Mouse (Mus musculus) embryonic stem cell, embryonic (primary cell): Measurements from ENCODE around the gene Gapdh.

Source experiments
- CTCF ChIA-PET, 4 experiments: fragments of 300-600 bp in 2 of 4; fragments of 350-600 bp in 2 of 4; sonication (Branson Sonifier 250); formaldehyde crosslinking; loops; one replicate each; lab custom pipeline; 2022; ENCODE audit warnings: inconsistent platforms in 2 of 4; lab: Charles Lee
- POLR2A ChIA-PET, 4 experiments: fragments of 300-600 bp in 2 of 4; fragments of 350-600 bp in 2 of 4; sonication (Branson Sonifier 250); formaldehyde crosslinking; loops; one replicate each; lab custom pipeline; 2022; ENCODE audit warnings: antibody characterized with exemption in 4 of 4, inconsistent platforms in 1 of 4; lab: Charles Lee

The Gapdh gene

DNA sequence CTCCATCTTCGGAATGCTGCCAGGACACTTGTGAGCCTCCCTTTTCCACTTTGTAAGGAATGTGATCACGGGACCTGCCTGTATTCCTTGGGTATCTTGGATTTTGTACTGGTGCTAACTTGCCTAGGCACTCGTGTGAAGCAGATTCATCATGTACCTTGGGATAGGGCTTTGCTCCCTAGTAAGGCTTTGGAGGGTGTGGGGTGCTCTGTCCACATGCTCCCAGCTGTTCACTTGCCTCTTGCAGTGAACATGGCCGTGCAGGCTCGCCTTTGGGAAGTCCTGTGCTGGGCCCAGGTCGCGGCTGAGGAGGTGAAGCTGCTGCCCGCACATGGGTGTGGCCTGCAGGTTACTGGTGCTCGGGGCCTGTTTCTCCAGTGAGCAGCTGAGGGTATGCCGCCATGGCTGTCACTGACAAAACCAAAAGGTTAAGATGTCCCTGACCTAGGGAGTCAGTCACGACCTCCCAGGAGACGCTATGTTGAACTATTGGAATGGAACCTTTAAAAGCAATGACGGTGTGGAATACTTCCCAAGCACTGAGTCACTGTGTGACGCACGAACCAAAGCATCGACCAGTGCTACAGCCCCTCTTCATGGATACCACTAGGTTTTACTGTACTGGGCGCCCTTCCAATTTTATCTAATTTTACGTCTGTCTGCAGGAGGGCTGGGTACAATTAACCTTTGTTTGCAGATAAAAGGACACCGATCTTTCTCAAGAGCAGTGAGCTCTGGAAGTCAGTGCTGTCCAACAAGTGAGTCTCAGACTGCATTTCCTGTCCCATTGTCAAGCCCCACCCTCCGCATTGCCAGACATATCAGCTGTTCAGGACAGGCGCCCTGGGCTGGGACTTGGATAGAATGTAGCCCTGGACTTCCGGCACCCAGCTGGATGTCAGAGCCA lies 5.2 kb downstream of the Gapdh start:
- ChIA-PET CTCF (interaction anchor here in 3 of 4 experiments (0.6 to 2.0 kb wide), 19 partner anchors 9 to 321 kb away, joined by 3 to 15 read pairs (median 4); partner anchors contain the start of genes Mrpl51 (in 3 of the 3), Ncapd2 (in 3 of the 3) and Gnb3 (in 1 of the 3)), POLR2A (interaction anchor here (0.5 to 21.4 kb wide), 136 partner anchors 4 to 476 kb away, joined by 3 to 499 read pairs (median 4); partner anchors contain the start of genes Mrpl51 (in 4 of the 4), Ncapd2 (in 4 of the 4), Iffo1 (in 3 of the 4) and Vamp1 (in 3 of the 4))

DNA sequence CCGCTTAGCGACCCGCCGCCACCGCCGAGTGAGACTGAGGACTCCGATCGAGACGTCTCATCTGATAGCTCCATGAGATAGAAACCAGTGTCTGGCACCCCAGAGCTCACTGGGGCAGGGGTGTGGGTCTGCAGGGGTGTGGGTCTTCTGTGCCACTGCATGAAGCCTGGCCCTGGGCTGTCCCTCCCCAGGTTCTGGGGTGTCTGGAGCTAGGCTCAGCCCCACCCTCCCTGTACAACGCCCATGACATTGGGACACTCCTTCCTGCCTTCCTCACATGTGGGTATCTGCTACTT lies 5.8 kb downstream of the Gapdh start:
- ChIA-PET POLR2A (interaction anchor here (0.7 to 21.4 kb wide), 77 partner anchors 3 to 448 kb away, joined by 3 to 499 read pairs (median 6); partner anchors contain the start of genes Iffo1 (in 3 of the 4), Mrpl51 (in 3 of the 4), Ncapd2 (in 3 of the 4) and Vamp1 (in 3 of the 4)), CTCF (interaction anchor here in 3 of 4 experiments (0.5 to 1.6 kb wide), 6 partner anchors 10 to 1365 kb away, joined by 3 to 6 read pairs (median 4); partner anchors contain the start of genes Mrpl51 (in 1 of the 3) and Ncapd2 (in 1 of the 3))

DNA sequence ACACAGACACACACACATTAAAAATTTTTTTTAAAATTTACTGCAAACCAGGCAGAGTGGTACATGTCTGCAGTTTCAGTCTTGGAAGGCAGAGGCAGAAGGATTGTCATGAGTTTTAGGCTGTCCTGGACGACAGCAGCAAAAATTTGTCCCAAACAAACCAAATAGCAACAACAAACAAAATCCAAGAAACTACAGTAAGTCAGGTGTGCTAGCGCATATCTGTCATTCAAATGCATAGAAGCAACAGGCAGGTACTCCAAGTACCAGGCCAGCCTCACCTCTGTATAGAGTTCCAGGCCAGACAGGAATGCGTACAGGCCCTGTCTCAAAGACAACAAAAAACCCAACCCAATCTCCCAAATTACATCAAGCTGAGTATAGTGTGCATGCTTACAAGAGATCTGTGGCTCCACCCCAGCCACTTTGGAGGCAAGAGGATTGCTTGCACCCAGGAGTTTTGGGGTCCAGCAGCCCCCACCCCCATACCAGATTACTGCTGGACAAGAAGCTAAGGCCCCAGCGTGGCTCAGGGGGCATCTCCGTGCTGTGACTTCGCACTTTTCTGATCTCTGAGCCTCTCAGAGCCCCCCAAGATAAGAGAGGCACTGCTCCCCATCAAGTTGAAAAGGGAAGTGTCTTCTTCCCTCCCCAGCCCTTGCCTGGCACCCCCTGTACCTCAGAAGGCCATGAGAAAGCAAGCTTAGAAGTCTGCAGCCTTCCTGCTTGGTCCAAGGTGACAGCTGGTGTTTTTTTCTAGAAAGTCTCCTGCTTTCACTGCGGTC lies 6.3 kb downstream of the Gapdh start:
- POLR2A ChIA-PET, result interaction anchor here (0.6 to 21.4 kb wide), 65 partner anchors 3 to 448 kb away, joined by 3 to 499 read pairs (median 7); partner anchors contain the start of genes Iffo1 (in 3 of the 4), Mrpl51 (in 3 of the 4), Ncapd2 (in 3 of the 4) and Nop2 (in 2 of the 4)
- CTCF ChIA-PET, result interaction anchor here in 3 of 4 experiments (0.5 to 1.6 kb wide), 7 partner anchors 10 to 1366 kb away, joined by 3 to 6 read pairs (median 4); partner anchors contain the start of genes Mrpl51 (in 1 of the 3) and Ncapd2 (in 1 of the 3)

DNA sequence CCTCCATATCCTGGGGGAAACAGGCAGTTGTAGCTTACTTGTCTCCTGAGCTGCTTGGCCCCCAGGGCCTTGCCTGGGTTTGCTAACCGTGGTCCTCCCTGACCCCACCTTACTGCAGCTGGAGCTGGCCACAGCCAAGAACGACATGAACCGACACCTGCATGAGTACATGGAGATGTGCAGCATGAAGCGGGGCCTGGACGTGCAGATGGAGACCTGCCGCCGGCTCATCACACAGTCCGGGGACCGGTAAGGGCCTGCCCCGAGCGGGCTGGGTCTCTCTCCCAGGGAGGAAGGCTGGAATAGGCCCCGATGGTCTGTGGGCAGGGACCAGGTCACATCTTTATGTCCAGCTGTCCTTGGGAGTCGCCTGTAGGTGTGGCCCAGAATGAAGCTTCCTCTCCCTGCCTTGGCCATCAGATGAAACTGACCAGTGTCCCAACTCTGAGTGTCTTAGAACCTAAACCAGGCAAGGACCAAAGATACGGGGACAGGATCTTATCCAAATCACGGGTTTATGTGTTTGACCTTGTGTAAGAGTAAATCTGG lies 7.2 kb downstream of the Gapdh start:
- ChIA-PET POLR2A (interaction anchor here in 3 of 4 experiments (0.6 to 21.4 kb wide), 24 partner anchors 7 to 442 kb away, joined by 3 to 499 read pairs (median 27); partner anchors contain the start of genes Iffo1 (in 3 of the 3), Mrpl51 (in 2 of the 3), Ncapd2 (in 2 of the 3) and Nop2 (in 2 of the 3)), CTCF (interaction anchor here in 2 of 4 experiments (0.9 to 1.6 kb wide), 2 partner anchors 22 to 46 kb away, joined by 3 read pairs; no protein-coding TSS in a partner anchor)

DNA sequence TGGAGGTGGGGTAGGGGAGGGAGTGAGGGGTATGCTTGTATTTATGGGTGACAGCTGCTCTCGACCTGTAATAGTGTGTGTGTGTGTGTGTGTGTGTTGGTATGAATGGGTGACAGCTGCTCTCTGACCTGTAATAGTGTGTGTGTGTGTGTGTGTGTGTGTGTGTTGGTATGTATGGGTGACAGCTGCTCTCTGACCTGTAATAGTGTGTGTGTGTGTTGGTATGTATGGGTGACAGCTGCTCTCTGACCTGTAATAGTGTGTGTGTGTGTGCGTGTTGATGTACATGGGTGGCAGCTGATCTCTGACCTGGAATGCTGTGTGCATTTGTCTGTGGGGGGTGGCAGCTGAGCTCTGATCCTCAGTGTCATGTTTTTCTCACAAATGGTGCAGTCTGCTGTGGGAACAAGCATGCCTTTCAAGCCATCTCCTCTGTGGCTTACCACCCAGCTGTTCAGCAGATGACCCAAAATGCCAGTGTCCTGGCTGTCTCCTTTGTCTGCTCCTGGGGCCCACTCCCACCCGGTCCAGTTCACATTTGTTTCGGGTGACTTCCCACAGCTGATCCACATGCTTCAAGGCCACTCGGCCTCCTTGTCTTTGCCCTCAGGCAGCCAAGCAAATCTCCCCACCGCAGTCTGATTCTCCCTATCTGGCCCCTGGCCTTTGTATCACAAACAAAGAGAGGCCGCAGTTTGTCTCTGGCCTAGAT lies 9.2 kb downstream of the Gapdh start:
- ChIA-PET CTCF (interaction anchor here in 1 of 4 experiments (0.6 kb wide), 1 partner anchor 20 kb away, joined by 3 read pairs; no protein-coding TSS in a partner anchor), POLR2A (interaction anchor here in 3 of 4 experiments (0.6 to 21.4 kb wide), 18 partner anchors 7 to 248 kb away, joined by 3 to 499 read pairs (median 8); partner anchors contain the start of genes Gapdh (in 2 of the 3), Iffo1 (in 2 of the 3), Mrpl51 (in 1 of the 3) and Ncapd2 (in 1 of the 3))

DNA sequence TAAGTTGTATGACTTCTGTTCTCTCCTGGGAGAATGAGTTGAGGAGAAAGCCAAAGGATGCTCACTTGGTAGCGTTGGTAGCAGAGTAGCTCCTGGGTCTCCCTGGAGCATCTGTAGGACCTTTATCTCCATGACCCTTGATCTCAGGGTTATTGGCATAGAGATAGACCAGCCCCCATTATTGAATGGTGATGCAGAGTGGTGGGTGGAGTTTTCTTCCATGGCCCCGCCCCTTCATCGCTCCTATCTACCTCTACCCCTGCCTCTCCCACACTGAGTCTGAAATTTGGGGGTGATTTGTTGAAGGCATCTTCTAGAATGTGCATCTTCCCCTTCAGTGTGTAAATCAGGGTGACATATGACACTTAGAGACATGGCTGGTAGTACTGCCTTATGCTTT lies 9.8 kb downstream of the Gapdh start:
- CTCF ChIA-PET, result no interaction called here
- POLR2A ChIA-PET, result interaction anchor here in 3 of 4 experiments (0.6 to 21.4 kb wide), 19 partner anchors 8 to 247 kb away, joined by 3 to 499 read pairs (median 8); partner anchors contain the start of genes Gapdh (in 2 of the 3), Iffo1 (in 2 of the 3), Mrpl51 (in 1 of the 3) and Ncapd2 (in 1 of the 3)

DNA sequence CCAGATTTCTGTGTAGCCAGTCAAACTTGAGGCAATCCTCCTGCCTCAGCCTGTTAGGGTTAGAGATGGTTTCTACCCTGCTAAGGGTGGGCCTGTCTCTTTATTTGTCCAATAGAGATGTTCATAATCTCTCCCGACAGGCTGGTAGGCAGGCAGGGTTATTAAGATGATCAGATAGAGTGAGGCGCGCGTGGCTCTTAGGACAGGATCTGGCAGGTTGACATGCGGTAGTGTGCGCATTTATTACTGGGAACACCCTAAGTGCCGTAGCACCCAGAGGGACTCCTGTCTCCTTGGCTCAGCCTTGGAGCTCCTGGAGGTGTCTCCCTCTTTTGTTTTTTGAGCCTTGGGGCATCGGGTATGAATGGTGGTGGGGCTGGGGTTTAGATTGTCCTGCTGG lies 11.0 kb downstream of the Gapdh start:
- ChIA-PET CTCF (interaction anchor here in 2 of 4 experiments (1.2 to 1.5 kb wide), 4 partner anchors 18 to 118 kb away, joined by 3 to 5 read pairs (median 4); no protein-coding TSS in a partner anchor), POLR2A (interaction anchor here (0.6 to 21.4 kb wide), 24 partner anchors 8 to 252 kb away, joined by 3 to 499 read pairs (median 4); partner anchors contain the start of genes Gapdh (in 2 of the 4), Iffo1 (in 2 of the 4), Mrpl51 (in 1 of the 4) and Ncapd2 (in 1 of the 4))

DNA sequence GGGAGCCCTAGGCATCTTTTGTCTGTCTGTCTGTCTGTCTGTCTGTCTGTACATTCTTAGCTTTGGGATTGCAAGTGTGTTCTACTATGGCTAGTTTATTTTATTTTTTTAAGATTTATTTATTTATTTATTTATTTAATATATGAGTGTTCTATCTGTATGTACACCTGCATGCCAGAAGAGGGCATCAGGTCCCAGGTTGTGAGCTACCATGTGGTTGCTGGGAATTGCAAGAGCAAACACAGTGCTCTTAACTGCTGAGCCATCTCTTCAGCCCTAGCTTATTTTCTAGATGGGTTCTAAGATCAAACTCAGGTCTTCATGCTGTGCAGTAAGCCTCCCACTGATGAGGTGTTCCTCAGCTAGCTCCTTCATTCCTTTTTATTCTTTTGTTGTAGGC lies 11.7 kb downstream of the Gapdh start:
- POLR2A ChIA-PET, result interaction anchor here (0.6 to 21.4 kb wide), 34 partner anchors 9 to 413 kb away, joined by 3 to 499 read pairs (median 4); partner anchors contain the start of genes Gapdh (in 2 of the 4), Grcc10 (in 1 of the 4), Iffo1 (in 1 of the 4) and Mrpl51 (in 1 of the 4)
- CTCF ChIA-PET, result interaction anchor here (0.5 to 1.6 kb wide), 18 partner anchors 9 to 124 kb away, joined by 3 to 11 read pairs (median 4); partner anchors contain the start of gene Iffo1 (in 1 of the 4)

DNA sequence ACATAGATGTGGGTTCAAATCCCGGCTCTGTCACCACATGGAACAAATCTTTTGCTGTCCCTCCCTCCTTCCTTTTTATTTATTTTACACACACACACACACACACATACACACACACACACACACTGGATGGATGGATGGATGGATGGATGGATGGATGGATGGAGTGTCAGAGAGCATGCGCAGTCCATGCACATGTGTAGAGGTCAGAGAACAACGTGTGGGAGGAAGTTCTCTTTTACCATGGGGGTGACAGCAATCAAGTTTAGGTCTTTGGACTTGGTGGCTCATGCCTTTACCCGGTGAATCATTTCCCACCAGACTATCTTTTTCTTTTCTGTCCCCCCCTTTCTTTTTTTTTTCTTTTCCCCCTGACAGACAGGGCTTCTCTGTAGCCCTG lies 12.6 kb downstream of the Gapdh start:
- CTCF ChIA-PET, result interaction anchor here (0.7 to 1.6 kb wide), 11 partner anchors 8 to 121 kb away, joined by 3 to 11 read pairs (median 5); partner anchors contain the start of gene Iffo1 (in 1 of the 4)
- POLR2A ChIA-PET, result interaction anchor here in 3 of 4 experiments (0.7 to 21.4 kb wide), 18 partner anchors 7 to 348 kb away, joined by 3 to 499 read pairs (median 5); partner anchors contain the start of genes Gapdh (in 2 of the 3), Iffo1 (in 1 of the 3) and Nop2 (in 1 of the 3)

DNA sequence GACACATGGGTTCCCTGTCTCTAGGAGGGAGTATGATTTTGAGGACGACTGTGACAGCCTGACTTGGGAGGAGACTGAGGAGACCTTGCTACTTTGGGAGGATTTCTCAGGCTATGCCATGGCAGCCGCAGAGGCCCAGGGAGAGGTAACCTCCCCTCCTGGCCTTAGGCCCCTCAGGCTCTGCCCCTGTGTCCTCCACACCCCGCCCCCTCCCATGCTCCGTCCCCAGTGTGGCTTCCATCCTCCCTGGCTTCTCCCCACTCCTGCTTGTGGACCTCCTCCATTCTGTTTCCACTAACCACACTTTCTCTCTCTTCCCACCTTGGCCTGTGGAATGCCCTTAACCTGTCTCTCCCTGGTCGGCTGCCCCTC lies 13.3 kb downstream of the Gapdh start:
- ChIA-PET CTCF (no interaction called here), POLR2A (interaction anchor here in 3 of 4 experiments (1.1 to 21.4 kb wide), 7 partner anchors 8 to 18 kb away, joined by 3 to 499 read pairs (median 18); partner anchors contain the start of genes Gapdh (in 2 of the 3) and Nop2 (in 1 of the 3))

DNA sequence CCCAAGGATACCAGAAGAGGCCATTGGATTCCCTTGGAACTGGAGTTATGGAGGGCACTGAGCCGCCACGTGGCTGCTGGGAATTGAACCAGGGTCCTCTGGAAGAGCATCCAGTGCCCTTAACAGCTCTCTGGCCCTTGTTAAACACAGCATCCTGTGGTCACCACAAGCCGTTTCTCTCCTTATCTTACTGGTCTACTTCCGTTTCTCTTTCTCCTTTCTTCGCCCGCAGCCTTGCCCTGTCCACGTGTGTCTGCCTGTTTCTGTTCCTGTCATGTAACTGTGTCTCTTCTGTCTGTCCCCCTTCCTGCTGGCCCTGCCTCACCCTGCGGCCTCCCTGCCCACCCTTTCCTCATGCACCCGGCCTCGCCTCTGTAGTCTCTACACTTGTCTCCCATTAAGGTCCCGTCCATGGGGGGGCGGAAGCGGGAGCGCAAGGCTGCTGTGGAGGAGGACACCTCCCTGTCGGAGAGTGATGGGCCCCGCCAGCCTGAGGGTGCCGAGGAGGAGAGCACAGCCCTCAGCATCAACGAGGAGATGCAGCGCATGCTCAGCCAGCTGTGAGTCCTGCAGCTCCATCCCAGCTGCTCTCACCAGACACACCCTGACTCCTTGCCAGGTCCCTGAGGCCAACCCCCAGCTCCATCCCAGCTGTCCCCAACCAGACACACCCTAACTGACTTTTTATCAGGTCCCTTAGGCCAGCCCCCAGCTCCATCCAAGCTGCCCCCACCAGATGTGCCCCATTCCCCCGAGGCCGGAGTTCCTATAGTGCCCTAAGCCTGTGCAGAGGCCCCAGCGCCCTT lies 13.9 kb downstream of the Gapdh start:
- ChIA-PET POLR2A (interaction anchor here (0.6 to 21.4 kb wide), 20 partner anchors 9 to 302 kb away, joined by 3 to 499 read pairs (median 4); partner anchors contain the start of genes Gapdh (in 2 of the 4), Mrpl51 (in 1 of the 4), Ncapd2 (in 1 of the 4) and Nop2 (in 1 of the 4)), CTCF (interaction anchor here in 2 of 4 experiments (0.6 to 1.3 kb wide), 3 partner anchors 11 to 24 kb away, joined by 3 to 4 read pairs (median 4); no protein-coding TSS in a partner anchor)

DNA sequence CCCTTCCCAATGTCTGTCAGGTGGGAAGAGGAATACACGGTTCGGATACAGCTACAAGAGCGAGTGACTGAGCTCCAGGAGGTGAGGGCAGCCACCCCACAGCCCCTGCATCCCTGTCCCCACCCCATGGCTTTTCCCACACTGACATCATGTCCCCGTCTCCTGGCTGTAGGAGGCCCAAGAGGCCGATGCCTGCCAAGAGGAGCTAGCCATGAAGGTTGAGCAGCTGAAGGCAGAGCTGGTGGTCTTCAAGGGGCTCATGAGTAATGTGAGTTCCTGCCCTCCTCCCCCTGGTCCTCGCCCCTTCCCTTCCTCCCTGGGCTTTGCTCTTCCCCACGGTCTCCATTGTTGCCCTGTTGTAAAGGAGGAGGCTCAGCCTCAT lies 16.7 kb downstream of the Gapdh start:
- POLR2A ChIA-PET, result interaction anchor here (0.5 to 5.8 kb wide), 43 partner anchors 8 to 437 kb away, joined by 3 to 257 read pairs (median 4); partner anchors contain the start of genes Mrpl51 (in 3 of the 4), Ncapd2 (in 3 of the 4), Gapdh (in 2 of the 4) and Cdca3 (in 1 of the 4)
- CTCF ChIA-PET, result interaction anchor here in 2 of 4 experiments (0.8 to 1.8 kb wide), 8 partner anchors 12 to 454 kb away, joined by 3 to 12 read pairs (median 4); no protein-coding TSS in a partner anchor

DNA sequence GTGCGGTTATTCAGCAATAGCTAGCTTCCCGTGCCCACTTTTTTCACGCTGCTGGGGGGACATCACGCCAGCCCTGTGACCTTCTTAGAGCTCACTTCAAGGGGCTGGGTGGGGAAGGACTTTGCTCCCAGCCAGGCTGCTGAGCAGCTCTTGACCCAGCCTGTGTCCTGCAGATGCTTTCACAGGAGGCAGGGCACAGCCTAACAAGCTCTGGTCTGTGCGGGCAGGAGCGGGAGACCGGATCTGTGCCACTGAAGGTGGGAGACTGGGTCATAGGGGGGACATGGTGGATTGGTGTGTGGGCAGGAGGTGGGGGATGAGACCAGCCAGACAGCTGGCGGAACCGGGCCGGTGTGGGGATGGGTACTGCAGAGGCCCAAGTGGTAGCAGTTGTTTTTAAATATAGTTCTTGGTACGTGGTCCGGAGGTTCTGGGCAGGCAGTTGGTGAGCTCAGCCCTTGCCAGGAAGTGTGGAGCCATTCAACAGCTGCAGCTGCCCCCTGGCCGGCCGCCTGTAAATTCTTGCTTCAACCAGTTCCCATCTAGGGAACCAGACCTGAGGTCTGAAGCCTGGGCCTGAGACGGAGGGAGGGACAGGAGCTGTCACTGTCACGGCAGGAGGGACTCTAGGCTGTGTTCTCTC lies 17.2 kb downstream of the Gapdh start:
- ChIA-PET POLR2A (interaction anchor here (0.5 to 5.8 kb wide), 50 partner anchors 7 to 437 kb away, joined by 3 to 257 read pairs (median 4); partner anchors contain the start of genes Mrpl51 (in 3 of the 4), Ncapd2 (in 3 of the 4), Gapdh (in 2 of the 4) and Cdca3 (in 1 of the 4)), CTCF (interaction anchor here in 2 of 4 experiments (0.8 to 1.8 kb wide), 9 partner anchors 12 to 454 kb away, joined by 3 to 12 read pairs (median 4); no protein-coding TSS in a partner anchor)
